Comparison of ENCODE assay signal across 1 mouse cellular context in the genomic region with DNA sequence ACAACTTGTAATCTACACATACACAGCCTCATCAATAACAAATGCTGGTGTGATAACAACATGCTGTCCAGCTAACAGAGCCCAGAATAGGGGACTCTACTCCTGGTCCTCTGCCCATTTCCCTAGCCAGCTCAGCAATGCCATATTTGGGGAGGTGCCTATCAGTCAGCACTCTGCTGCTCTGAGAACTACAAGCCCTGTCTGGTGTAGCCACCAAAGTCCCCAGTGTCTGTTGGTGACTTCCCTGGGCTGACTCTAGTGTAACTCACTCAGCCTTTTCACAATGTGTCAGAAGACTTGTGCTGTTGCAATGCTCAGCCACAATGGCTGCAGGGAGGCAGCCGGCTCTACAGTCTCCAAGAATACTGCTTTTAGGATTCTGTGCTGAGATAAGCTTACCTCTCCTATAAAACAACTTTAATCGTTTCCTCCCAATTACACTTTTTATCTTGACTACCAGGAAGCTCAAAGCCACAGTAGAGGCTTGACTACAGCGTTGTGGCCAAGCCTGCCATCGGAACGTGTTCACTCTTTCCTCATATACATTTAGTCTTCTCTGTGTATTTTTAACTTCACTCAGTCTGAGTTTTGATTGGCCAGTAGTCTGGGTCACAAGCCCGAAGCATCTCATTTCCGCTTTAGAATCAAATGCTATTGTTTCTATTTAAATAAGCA.
A peak's percentile ranks its signal among the peaks of the same experiment; 100 is the strongest.
TF ChIP-seq lines count a peak whose summit lies in the region.

No protein-coding gene starts in this region.

TF ChIP-seq in MEL, 35 proteins besides CTCF, POLR2A, EP300 and RAD21 (continued from another document):
- TF ChIP-seq POLR2AphosphoS2 (IDR thresholded peaks at IDR 0.05; ENCODE audit: low read length): no peak
- peak; percentile 75 for TF ChIP-seq ETS1 (IDR thresholded peaks at IDR 0.05; ENCODE audit: low read depth, low read length)
- no peak for TF ChIP-seq UBTF (IDR thresholded peaks at IDR 0.05; ENCODE audit: borderline replicate concordance, insufficient read depth, low read depth, low read length)
- TF ChIP-seq USF2 (IDR thresholded peaks at IDR 0.05; ENCODE audit: borderline replicate concordance in 1 of 2, insufficient read depth in 1 of 2, low read depth in 1 of 2, low read length in 2 of 2): no peak
- TF ChIP-seq HCFC1 (IDR thresholded peaks at IDR 0.05; ENCODE audit: low read depth, low read length): peak; percentile 58
- TF ChIP-seq KAT2A (conservative IDR thresholded peaks at IDR 0.05; ENCODE audit: low read depth, low read length): no peak
- peak; percentile 60; the same call in 1 of the 2 replicates for TF ChIP-seq ELF1 (IDR thresholded peaks at IDR 0.05; ENCODE audit: low read depth, low read length)
- no peak for TF ChIP-seq POLR2AphosphoS5 (IDR thresholded peaks at IDR 0.05; ENCODE audit: borderline replicate concordance, low read depth, low read length)
- no peak for TF ChIP-seq NRF1 (IDR thresholded peaks at IDR 0.05; ENCODE audit: insufficient read depth, low read depth, low read length, poor library complexity, severe bottlenecking)
- peak; percentile 58 for TF ChIP-seq MXI1 (IDR thresholded peaks at IDR 0.05; ENCODE audit: low read depth, low read length)
- TF ChIP-seq GABPA (IDR thresholded peaks at IDR 0.05; ENCODE audit: low read depth, low read length): no peak
- no peak for TF ChIP-seq E2F4 (IDR thresholded peaks at IDR 0.05; ENCODE audit: borderline replicate concordance, low read depth, low read length)
- peak; percentile 13; the same call in 1 of the 2 replicates for TF ChIP-seq ZC3H11A (IDR thresholded peaks at IDR 0.05; ENCODE audit: low read depth, low read length)
- peak; percentile 56; the same call in 1 of the 2 replicates for TF ChIP-seq MYC (IDR thresholded peaks at IDR 0.05; ENCODE audit: low read depth, low read length)
- peak; percentile 47; the same call in 1 of the 2 replicates for TF ChIP-seq MAFK (IDR thresholded peaks at IDR 0.05; ENCODE audit: borderline replicate concordance, low read depth, low read length)
- no peak for TF ChIP-seq JUND (IDR thresholded peaks at IDR 0.05; ENCODE audit: low read depth, low read length)
- peak; percentile 26; the same call in 1 of the 2 replicates for TF ChIP-seq TAL1 (IDR thresholded peaks at IDR 0.05; ENCODE audit: low read length)
- no peak for TF ChIP-seq MYB (IDR thresholded peaks at IDR 0.05; ENCODE audit: low read depth, low read length)
- peak; percentile 88 for TF ChIP-seq RCOR1 (IDR thresholded peaks at IDR 0.05; ENCODE audit: low read depth, low read length)
- TF ChIP-seq MAZ (IDR thresholded peaks at IDR 0.05; ENCODE audit: low read depth, low read length): peak; percentile 54; the same call in 1 of the 2 replicates
- TF ChIP-seq ZKSCAN1 (IDR thresholded peaks at IDR 0.05; ENCODE audit: low read depth, low read length): no peak
- TF ChIP-seq CHD1 (IDR thresholded peaks at IDR 0.05; ENCODE audit: low read depth, low read length): no peak
- no peak for TF ChIP-seq ZNF384 (IDR thresholded peaks at IDR 0.05; ENCODE audit: low read depth, low read length)
- TF ChIP-seq SMC3 (IDR thresholded peaks at IDR 0.05; ENCODE audit: low read depth, low read length): 0 out of 2 replicates have a peak, but pooled peaks have one; percentile 1
- peak; percentile 57; the same call in 1 of the 2 replicates for TF ChIP-seq MAX (IDR thresholded peaks at IDR 0.05; ENCODE audit: low read length)
- peak; percentile 41; the same call in 1 of the 2 replicates for TF ChIP-seq NELFE (IDR thresholded peaks at IDR 0.05; ENCODE audit: low read depth, low read length)
- TF ChIP-seq BHLHE40 (IDR thresholded peaks at IDR 0.05; ENCODE audit: borderline replicate concordance, low read depth, low read length): peak; percentile 70; the same call in 1 of the 2 replicates
TF ChIP-seq in MEL: peak in this region for 20.
